Mouse (Mus musculus): ENCODE results near the gene Popdc3. TPM values are rescaled to one million over a fixed set of nuclear protein-coding genes. Genes with fewer than 3 reads are reported as not detected.
"Not testable (repeated sequence)": the region's sequence is repeated elsewhere in the genome, so short reads cannot be mapped to it uniquely, and the experiment has no call there.

Popdc3 gene
- polyA plus RNA-seq, 1 experiment from 2014 or later: 43.3 TPM

DNA sequence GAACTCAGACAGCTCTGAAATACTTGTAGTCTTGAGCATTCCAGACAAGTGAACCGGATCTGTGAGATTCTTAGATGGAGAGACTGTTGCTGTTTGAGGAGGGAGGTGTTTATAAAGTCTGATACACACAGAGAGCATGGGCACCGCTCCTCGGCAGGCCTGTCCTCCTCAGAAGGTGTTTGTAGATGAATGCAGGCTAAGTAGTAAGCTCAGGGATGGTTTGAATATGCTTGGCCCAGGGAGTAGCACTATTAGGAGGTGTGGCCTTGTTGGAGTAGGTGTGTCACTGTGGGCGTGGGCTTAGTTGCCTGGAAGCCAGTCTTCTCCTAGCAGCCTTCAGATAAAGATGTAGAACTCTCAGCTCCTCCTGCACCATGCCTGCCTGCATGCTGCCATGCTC lies 114.3 kb downstream of the Popdc3 start:
- not testable (repeated sequence) for H3K4me1 ChIP-seq (ENCODE audit: control insufficient read depth in 2 of 2, insufficient read depth in 2 of 2, low read length in 2 of 2); H3K27me3 ChIP-seq (ENCODE audit: control insufficient read depth, insufficient read depth, low read length); H3K4me3 ChIP-seq (ENCODE audit: control insufficient read depth in 1 of 2, insufficient read depth in 1 of 2, low read depth in 1 of 2, low read length in 2 of 2); ATAC-seq (ENCODE audit: insufficient number of reproducible peaks, insufficient read depth, low FRiP score, low read depth); H3K9me3 ChIP-seq (ENCODE audit: control insufficient read depth, low read length); H3K9ac ChIP-seq (ENCODE audit: low read length); H3K36me3 ChIP-seq (ENCODE audit: control insufficient read depth, insufficient read depth, low read length)
- WGBS: 36% methylated on average over 4 of the region's 4 CpGs
- Histone ChIP-seq H3K4me2 (ENCODE audit: low read length) (peak overlapping the region; percentile 38), H3K27ac (replicated peaks in 1 of 2; ENCODE audit: control insufficient read depth in 1 of 2, insufficient read depth in 1 of 2, low read depth in 2 of 2, low read length in 2 of 2) (peak overlapping the region; percentile 55 to 59; a peak in 3 of 4 replicates)

DNA sequence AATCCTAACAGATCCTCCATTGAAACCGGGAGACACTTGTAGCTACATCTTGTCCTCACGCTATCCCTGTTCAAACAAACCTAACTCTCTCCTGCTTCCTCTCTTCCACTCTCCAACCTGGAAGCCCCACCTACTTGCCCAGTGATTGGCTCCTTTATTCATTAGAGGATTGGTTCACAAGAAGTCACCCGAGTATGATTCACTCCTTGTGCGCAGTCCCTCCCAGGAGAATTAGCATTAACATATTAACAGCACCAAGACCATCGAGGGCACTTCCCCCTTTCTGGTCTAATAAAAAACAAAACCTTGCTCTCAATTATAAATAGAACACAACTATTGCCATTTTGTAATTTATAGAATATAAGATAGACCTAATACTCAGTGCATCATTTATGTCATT lies 117.2 kb downstream of the Popdc3 start:
- H3K36me3 ChIP-seq (ENCODE audit: control insufficient read depth, insufficient read depth, low read length): no peaks in the 10 kb centered on the region
- H3K9ac ChIP-seq (ENCODE audit: low read length): no peak overlapping the region
- H3K27me3 ChIP-seq (ENCODE audit: control insufficient read depth, insufficient read depth, low read length): no peaks in the 10 kb centered on the region
- 87% methylated on average over 5 of the region's 5 CpGs for WGBS
- no peak for ATAC-seq (ENCODE audit: insufficient number of reproducible peaks, insufficient read depth, low FRiP score, low read depth)
- no peak overlapping the region for H3K4me2 ChIP-seq (ENCODE audit: low read length)
- no peak overlapping the region for H3K4me3 ChIP-seq (ENCODE audit: control insufficient read depth in 1 of 2, insufficient read depth in 1 of 2, low read depth in 1 of 2, low read length in 2 of 2)
- H3K4me1 ChIP-seq (ENCODE audit: control insufficient read depth in 2 of 2, insufficient read depth in 2 of 2, low read length in 2 of 2): peaks cover 7 to 8% of the 10 kb centered on the region in 2 experiments; a peak in 3 of 4 replicates
- no peak overlapping the region for H3K27ac ChIP-seq (replicated peaks in 1 of 2; ENCODE audit: control insufficient read depth in 1 of 2, insufficient read depth in 1 of 2, low read depth in 2 of 2, low read length in 2 of 2)
- no peaks in the 10 kb centered on the region for H3K9me3 ChIP-seq (ENCODE audit: control insufficient read depth, low read length)

DNA sequence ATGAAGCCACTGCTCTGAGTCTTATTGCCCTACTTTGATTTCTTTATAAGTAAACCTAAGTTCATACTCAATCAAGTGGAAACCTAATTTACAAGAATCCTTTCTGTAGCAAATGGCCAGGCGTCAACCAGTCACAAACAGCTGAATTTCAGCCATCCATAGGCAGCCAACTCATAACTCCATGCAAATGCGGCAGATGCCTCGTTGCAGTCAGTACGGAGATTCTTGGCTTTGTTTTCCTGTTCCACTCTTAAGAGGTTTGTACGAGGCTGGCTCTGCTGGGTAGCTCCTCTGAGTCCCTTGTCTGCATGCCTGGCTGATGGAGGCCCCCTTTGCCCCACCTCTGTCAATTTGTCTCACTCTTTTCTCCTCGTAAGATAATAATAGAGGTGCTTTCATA lies 120.6 kb downstream of the Popdc3 start:
- 63% methylated on average over 6 of the region's 6 CpGs for WGBS
- no peak overlapping the region for H3K4me2 ChIP-seq (ENCODE audit: low read length)

DNA sequence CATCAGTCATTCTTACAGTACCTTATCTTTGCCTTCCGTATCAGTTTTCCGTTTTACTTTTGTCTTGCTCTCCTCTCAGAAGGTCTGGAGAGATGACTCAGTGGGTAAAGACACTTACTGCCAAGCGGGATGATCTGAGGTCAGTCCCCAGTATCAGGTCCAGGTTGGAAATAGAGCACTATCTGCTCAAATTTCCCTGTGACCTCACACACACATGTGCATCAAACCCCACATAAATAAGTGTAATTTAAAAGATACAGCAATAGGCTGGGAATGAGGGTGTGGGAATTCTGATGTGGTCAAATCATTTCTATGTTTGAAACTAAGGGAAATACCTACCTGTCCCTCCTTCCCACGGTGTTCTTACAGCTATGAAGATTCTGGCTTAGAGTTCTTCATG lies 121.6 kb downstream of the Popdc3 start:
- peaks cover 5 to 9% of the 10 kb centered on the region in 2 experiments; a peak in 3 of 4 replicates for H3K4me1 ChIP-seq (ENCODE audit: control insufficient read depth in 2 of 2, insufficient read depth in 2 of 2, low read length in 2 of 2)
- H3K4me2 ChIP-seq (ENCODE audit: low read length): no peak overlapping the region
- H3K27me3 ChIP-seq (ENCODE audit: control insufficient read depth, insufficient read depth, low read length): no peaks in the 10 kb centered on the region
- no peak overlapping the region for H3K9ac ChIP-seq (ENCODE audit: low read length)
- ATAC-seq (ENCODE audit: insufficient number of reproducible peaks, insufficient read depth, low FRiP score, low read depth): no peak
- H3K36me3 ChIP-seq (ENCODE audit: control insufficient read depth, insufficient read depth, low read length): no peaks in the 10 kb centered on the region
- no peak overlapping the region for H3K4me3 ChIP-seq (ENCODE audit: control insufficient read depth in 1 of 2, insufficient read depth in 1 of 2, low read depth in 1 of 2, low read length in 2 of 2)
- 53% methylated on average over 4 of the region's 4 CpGs for WGBS
- no peak overlapping the region for H3K27ac ChIP-seq (replicated peaks in 1 of 2; ENCODE audit: control insufficient read depth in 1 of 2, insufficient read depth in 1 of 2, low read depth in 2 of 2, low read length in 2 of 2)
- H3K9me3 ChIP-seq (ENCODE audit: control insufficient read depth, low read length): no peaks in the 10 kb centered on the region

More for the DNA sequence above, 120.6 kb downstream of the Popdc3 start:
- Histone ChIP-seq H3K36me3 (ENCODE audit: control insufficient read depth, insufficient read depth, low read length) (no peaks in the 10 kb centered on the region), H3K9ac (ENCODE audit: low read length) (no peak overlapping the region), H3K4me3 (ENCODE audit: control insufficient read depth in 1 of 2, insufficient read depth in 1 of 2, low read depth in 1 of 2, low read length in 2 of 2) (no peak overlapping the region), H3K27ac (replicated peaks in 1 of 2; ENCODE audit: control insufficient read depth in 1 of 2, insufficient read depth in 1 of 2, low read depth in 2 of 2, low read length in 2 of 2) (no peak overlapping the region), H3K4me1 (ENCODE audit: control insufficient read depth in 2 of 2, insufficient read depth in 2 of 2, low read length in 2 of 2) (peaks cover 3 to 4% of the 10 kb centered on the region in 2 experiments; a peak in 2 of 4 replicates), H3K9me3 (ENCODE audit: control insufficient read depth, low read length) (no peaks in the 10 kb centered on the region), H3K27me3 (ENCODE audit: control insufficient read depth, insufficient read depth, low read length) (no peaks in the 10 kb centered on the region)
- ATAC-seq (ENCODE audit: insufficient number of reproducible peaks, insufficient read depth, low FRiP score, low read depth): no peak

DNA sequence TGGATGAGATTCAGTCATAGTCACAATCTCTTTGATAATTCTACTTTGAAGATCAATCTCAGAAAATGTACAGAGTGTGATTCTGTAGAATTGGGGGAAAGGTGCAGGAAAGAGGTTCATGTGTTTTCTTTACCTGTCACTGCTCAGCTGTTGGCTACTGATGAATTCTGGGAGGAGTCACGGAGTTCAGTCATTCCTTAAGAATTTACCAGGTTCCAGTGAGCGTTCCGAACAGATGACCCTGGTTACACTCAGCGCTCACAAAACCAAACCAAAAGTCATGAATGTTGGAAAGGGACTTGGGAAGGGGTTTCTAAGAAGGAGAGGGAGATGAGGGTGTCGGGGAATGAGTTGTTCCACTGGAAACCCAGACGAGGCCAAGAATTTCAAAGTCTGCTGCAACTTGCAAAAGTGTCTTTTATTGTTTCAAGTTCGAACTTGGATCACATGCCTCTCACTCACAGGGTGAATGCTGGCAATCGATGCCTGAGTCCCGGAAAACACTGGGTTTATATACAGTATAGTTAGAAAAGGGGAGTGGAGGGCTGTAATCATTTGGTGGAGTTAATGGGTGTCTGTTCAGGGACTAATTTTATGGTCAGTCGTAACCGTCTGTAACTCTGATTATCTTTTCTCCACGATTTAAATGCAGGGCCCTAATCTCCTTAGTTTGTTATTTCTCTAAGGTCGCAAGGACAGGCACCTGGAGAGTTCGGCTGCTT lies 125.6 kb downstream of the Popdc3 start:
- WGBS: 50% methylated on average over 14 of the region's 14 CpGs

DNA sequence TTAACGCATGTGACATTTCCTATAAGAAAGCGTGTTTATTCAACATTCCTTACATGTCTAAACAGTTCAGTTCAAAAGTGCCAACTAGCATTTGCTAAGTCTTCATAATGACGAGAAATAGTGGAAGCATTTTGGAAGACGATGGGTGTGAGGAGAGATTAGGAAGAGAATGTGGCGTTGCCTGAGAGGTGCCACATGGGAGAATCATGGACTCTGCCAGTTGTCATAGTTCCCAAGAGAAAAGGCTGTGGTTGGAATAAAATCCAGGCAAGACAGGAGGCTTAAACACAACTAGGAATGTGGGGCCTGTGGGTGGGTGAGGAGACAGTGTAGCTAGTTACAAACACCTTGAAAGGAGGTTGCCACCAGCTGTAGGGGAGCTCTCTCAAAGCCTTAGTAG lies 127.3 kb downstream of the Popdc3 start:
- Histone ChIP-seq H3K4me1 (ENCODE audit: control insufficient read depth in 2 of 2, insufficient read depth in 2 of 2, low read length in 2 of 2) (peaks cover 3 to 11% of the 10 kb centered on the region in 2 experiments; a peak in 3 of 4 replicates), H3K9ac (ENCODE audit: low read length) (no peak overlapping the region), H3K4me2 (ENCODE audit: low read length) (no peak overlapping the region), H3K36me3 (ENCODE audit: control insufficient read depth, insufficient read depth, low read length) (no peaks in the 10 kb centered on the region), H3K4me3 (ENCODE audit: control insufficient read depth in 1 of 2, insufficient read depth in 1 of 2, low read depth in 1 of 2, low read length in 2 of 2) (no peak overlapping the region), H3K27me3 (ENCODE audit: control insufficient read depth, insufficient read depth, low read length) (no peaks in the 10 kb centered on the region), H3K9me3 (ENCODE audit: control insufficient read depth, low read length) (no peaks in the 10 kb centered on the region), H3K27ac (replicated peaks in 1 of 2; ENCODE audit: control insufficient read depth in 1 of 2, insufficient read depth in 1 of 2, low read depth in 2 of 2, low read length in 2 of 2) (no peak overlapping the region)
- WGBS: 75% methylated on average over 5 of the region's 5 CpGs
- ATAC-seq (ENCODE audit: insufficient number of reproducible peaks, insufficient read depth, low FRiP score, low read depth): no peak

More for the DNA sequence above, 125.6 kb downstream of the Popdc3 start:
- no peaks in the 10 kb centered on the region for H3K27me3 ChIP-seq (ENCODE audit: control insufficient read depth, insufficient read depth, low read length)
- no peak for ATAC-seq (ENCODE audit: insufficient number of reproducible peaks, insufficient read depth, low FRiP score, low read depth)
- no peaks in the 10 kb centered on the region for H3K9me3 ChIP-seq (ENCODE audit: control insufficient read depth, low read length)
- peaks cover 3 to 11% of the 10 kb centered on the region in 2 experiments; a peak in 3 of 4 replicates for H3K4me1 ChIP-seq (ENCODE audit: control insufficient read depth in 2 of 2, insufficient read depth in 2 of 2, low read length in 2 of 2)
- no peaks in the 10 kb centered on the region for H3K36me3 ChIP-seq (ENCODE audit: control insufficient read depth, insufficient read depth, low read length)
- no peak overlapping the region for H3K27ac ChIP-seq (replicated peaks in 1 of 2; ENCODE audit: control insufficient read depth in 1 of 2, insufficient read depth in 1 of 2, low read depth in 2 of 2, low read length in 2 of 2)
- no peak overlapping the region for H3K9ac ChIP-seq (ENCODE audit: low read length)
- no peak overlapping the region for H3K4me2 ChIP-seq (ENCODE audit: low read length)
- no peak overlapping the region for H3K4me3 ChIP-seq (ENCODE audit: control insufficient read depth in 1 of 2, insufficient read depth in 1 of 2, low read depth in 1 of 2, low read length in 2 of 2)

DNA sequence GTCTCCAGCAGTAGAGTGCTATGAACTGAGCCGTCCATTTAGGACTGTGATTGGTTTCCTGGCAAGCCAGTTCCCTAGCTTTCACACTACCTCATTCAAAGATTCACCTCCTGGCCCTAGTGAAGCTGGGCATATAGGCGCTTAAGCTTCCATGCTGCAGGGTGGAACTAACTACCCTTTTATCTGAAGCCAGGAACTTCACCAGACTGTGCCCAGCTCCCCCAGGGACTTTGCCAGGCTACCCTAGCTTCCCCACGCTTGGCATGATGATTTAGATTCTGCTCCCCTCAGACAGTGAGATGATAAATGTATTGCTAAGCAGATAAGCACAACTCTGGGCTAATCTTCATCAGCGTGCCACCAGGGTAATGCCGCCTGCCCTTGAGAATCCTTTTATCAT lies 133.2 kb downstream of the Popdc3 start:
- H3K9ac ChIP-seq (ENCODE audit: low read length): no peak overlapping the region
- no peak overlapping the region for H3K27ac ChIP-seq (replicated peaks in 1 of 2; ENCODE audit: control insufficient read depth in 1 of 2, insufficient read depth in 1 of 2, low read depth in 2 of 2, low read length in 2 of 2)
- peaks cover 17% of the 10 kb centered on the region for H3K36me3 ChIP-seq (ENCODE audit: control insufficient read depth, insufficient read depth, low read length)
- ATAC-seq (ENCODE audit: insufficient number of reproducible peaks, insufficient read depth, low FRiP score, low read depth): no peak
- no peak overlapping the region for H3K4me3 ChIP-seq (ENCODE audit: control insufficient read depth in 1 of 2, insufficient read depth in 1 of 2, low read depth in 1 of 2, low read length in 2 of 2)
- no peaks in the 10 kb centered on the region for H3K9me3 ChIP-seq (ENCODE audit: control insufficient read depth, low read length)
- no peaks in the 10 kb centered on the region; a peak in 1 of 4 replicates for H3K4me1 ChIP-seq (ENCODE audit: control insufficient read depth in 2 of 2, insufficient read depth in 2 of 2, low read length in 2 of 2)
- no peak overlapping the region for H3K4me2 ChIP-seq (ENCODE audit: low read length)
- WGBS: 68% methylated on average over 5 of the region's 5 CpGs
- H3K27me3 ChIP-seq (ENCODE audit: control insufficient read depth, insufficient read depth, low read length): no peaks in the 10 kb centered on the region

DNA sequence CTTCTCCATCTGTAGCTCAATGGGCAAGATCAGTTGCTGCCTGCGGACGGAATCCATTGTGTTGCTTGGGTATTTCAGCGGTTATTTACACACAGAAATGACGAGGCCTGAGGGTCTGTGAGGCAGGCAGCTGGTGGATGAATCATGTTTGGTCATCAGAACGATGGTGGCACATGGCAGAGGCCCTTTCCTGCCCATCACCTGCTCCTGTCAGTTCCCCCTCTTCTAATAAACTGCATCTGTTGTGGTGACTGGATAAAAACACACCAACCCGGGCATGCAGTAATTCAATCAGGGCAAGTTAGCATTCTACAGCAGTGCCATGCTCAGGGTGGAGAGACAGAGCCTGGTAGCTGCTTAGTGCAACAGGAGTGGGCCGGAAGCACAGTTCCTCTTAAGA lies 133.7 kb downstream of the Popdc3 start:
- Histone ChIP-seq H3K27ac (replicated peaks in 1 of 2; ENCODE audit: control insufficient read depth in 1 of 2, insufficient read depth in 1 of 2, low read depth in 2 of 2, low read length in 2 of 2) (no peak overlapping the region), H3K4me2 (ENCODE audit: low read length) (no peak overlapping the region), H3K4me1 (ENCODE audit: control insufficient read depth in 2 of 2, insufficient read depth in 2 of 2, low read length in 2 of 2) (no peaks in the 10 kb centered on the region), H3K27me3 (ENCODE audit: control insufficient read depth, insufficient read depth, low read length) (no peaks in the 10 kb centered on the region), H3K36me3 (ENCODE audit: control insufficient read depth, insufficient read depth, low read length) (peaks cover 22% of the 10 kb centered on the region), H3K9me3 (ENCODE audit: control insufficient read depth, low read length) (0 out of 2 replicates have a peak, but pooled peaks cover 3% of the 10 kb centered on the region), H3K9ac (ENCODE audit: low read length) (no peak overlapping the region), H3K4me3 (ENCODE audit: control insufficient read depth in 1 of 2, insufficient read depth in 1 of 2, low read depth in 1 of 2, low read length in 2 of 2) (no peak overlapping the region)
- 79% methylated on average over 7 of the region's 7 CpGs for WGBS
- ATAC-seq (ENCODE audit: insufficient number of reproducible peaks, insufficient read depth, low FRiP score, low read depth): no peak
